Mouse (Mus musculus): ENCODE data around the gene Rftn1. TPM values are rescaled to one million over a fixed set of nuclear protein-coding genes. Genes with fewer than 3 reads are reported as not detected.

Gene Rftn1
- polyA plus RNA-seq, 1 experiment, result 67.4 TPM

DNA sequence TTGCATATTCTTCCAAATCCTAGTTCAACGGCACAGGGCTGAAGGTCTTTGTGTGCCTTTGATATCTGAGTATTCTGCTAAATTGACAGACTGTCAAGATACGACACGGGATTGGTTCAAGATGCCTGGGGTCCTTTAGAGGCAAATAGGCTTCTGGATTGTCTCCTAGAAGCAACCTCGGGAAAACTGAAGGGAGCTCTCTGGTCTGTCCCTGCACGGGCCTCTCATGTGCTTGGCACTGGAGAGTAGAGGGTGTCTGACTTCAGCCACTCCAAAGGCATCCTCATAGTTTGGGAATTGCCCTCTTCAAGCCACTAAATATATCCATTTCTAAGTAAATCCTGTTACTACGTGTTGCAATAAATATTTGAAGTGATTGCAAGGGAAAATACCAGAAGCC, 98.6 kb downstream of the Rftn1 start:
- no peaks in the 10 kb centered on the region; the same call in 1 of the 2 replicates for H3K36me3 ChIP-seq (ENCODE audit: control insufficient read depth, insufficient read depth, low read length)
- DNase-seq (ENCODE audit: low read depth in 1 of 2, low spot score in 2 of 2), result no peak
- WGBS, result 87% methylated on average over 6 of the region's 6 CpGs
- TF ChIP-seq CTCF (IDR thresholded peaks at IDR 0.05; ENCODE audit: extremely low read depth, insufficient read depth, insufficient read length, insufficient replicate concordance) (no peak), POLR2A (IDR thresholded peaks at IDR 0.05; ENCODE audit: low read depth, low read length) (no peak)
- H3K4me1 ChIP-seq (ENCODE audit: control insufficient read depth, insufficient read depth, insufficient read length), result peaks cover 26% of the 10 kb centered on the region
- no peak overlapping the region for H3K27ac ChIP-seq (ENCODE audit: insufficient read depth, low read length)
- no peaks in the 10 kb centered on the region for H3K27me3 ChIP-seq (ENCODE audit: control insufficient read depth, insufficient read depth, low read length)
- H3K4me3 ChIP-seq (ENCODE audit: extremely low read depth, insufficient read depth, insufficient read length), result no peak overlapping the region

DNA sequence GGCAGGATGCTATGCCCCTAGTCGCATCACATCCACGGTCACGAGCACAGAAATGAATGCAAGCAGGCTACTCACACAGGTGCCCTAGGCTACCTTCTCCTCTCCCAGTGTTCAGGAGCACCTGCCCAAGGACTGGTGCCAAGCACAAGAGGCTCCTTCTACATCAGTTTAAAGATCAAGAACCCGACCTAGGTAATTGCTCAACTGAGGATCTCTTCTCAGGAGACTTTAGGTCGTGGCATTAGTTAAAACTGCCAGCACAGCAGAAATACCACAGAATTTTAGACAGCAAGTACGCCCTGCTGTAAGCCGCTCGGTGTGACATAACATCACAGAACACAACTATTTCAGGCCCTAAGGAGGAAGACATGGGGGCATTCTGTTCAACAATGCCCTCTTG, 100.7 kb downstream of the Rftn1 start:
- DNase-seq (ENCODE audit: low read depth in 1 of 2, low spot score in 2 of 2), result no peak
- TF ChIP-seq POLR2A (IDR thresholded peaks at IDR 0.05; ENCODE audit: low read depth, low read length), result no peak
- TF ChIP-seq CTCF (IDR thresholded peaks at IDR 0.05; ENCODE audit: extremely low read depth, insufficient read depth, insufficient read length, insufficient replicate concordance), result no peak
- 87% methylated on average over 8 of the region's 8 CpGs for WGBS
- Histone ChIP-seq H3K4me3 (ENCODE audit: extremely low read depth, insufficient read depth, insufficient read length) (no peak overlapping the region), H3K36me3 (ENCODE audit: control insufficient read depth, insufficient read depth, low read length) (peaks cover 9% of the 10 kb centered on the region), H3K27ac (ENCODE audit: insufficient read depth, low read length) (no peak overlapping the region), H3K27me3 (ENCODE audit: control insufficient read depth, insufficient read depth, low read length) (no peaks in the 10 kb centered on the region), H3K4me1 (ENCODE audit: control insufficient read depth, insufficient read depth, insufficient read length) (peaks cover 18% of the 10 kb centered on the region)

DNA sequence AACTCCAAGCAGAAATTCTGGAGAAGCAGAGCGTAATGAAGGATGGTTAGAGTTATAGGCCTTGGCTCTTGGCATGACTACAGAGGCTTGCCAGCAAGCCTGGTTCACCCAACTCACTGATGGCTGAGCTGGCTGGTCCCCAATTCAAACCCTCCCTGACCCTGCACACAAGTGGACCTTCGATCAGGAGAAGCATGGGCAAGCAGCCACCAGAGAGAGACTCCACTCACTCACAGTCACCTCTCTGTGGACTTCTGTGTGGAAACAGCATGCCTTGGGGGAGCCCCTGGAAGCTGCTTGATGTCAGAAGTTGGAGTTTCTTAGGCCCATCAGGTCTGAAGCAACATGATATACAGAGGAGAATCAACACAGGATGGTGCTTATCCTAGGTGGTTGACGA, 102.4 kb downstream of the Rftn1 start:
- H3K4me1 ChIP-seq (ENCODE audit: control insufficient read depth, insufficient read depth, insufficient read length), result peaks cover 15% of the 10 kb centered on the region
- no peak overlapping the region for H3K27ac ChIP-seq (ENCODE audit: insufficient read depth, low read length)
- no peak for DNase-seq (ENCODE audit: low read depth in 1 of 2, low spot score in 2 of 2)
- H3K36me3 ChIP-seq (ENCODE audit: control insufficient read depth, insufficient read depth, low read length), result peaks cover 9% of the 10 kb centered on the region
- TF ChIP-seq CTCF (IDR thresholded peaks at IDR 0.05; ENCODE audit: extremely low read depth, insufficient read depth, insufficient read length, insufficient replicate concordance) (no peak), POLR2A (IDR thresholded peaks at IDR 0.05; ENCODE audit: low read depth, low read length) (no peak)
- no peak overlapping the region for H3K4me3 ChIP-seq (ENCODE audit: extremely low read depth, insufficient read depth, insufficient read length)
- 92% methylated on average over 3 of the region's 3 CpGs for WGBS
- H3K27me3 ChIP-seq (ENCODE audit: control insufficient read depth, insufficient read depth, low read length), result no peaks in the 10 kb centered on the region

DNA sequence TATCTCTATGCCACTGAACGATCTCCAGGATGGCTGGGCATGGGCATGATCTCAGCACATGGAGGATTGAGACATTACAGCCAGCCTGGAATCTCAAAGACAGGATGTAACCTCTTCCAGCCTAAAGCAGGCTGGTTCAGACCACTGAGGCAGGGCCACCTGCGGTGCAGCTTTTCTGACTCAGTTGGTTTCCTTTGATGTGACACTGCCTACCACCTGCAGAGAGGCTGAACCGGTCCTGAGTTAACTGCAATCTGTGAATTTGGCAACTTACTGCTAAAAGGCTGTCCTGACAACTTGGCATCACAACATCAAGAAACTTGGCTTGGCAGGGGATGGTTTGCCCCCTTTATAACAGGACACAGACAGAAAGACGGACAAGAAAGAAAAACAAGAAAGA, 103.6 kb downstream of the Rftn1 start:
- DNase-seq (ENCODE audit: low read depth in 1 of 2, low spot score in 2 of 2), result no peak
- Histone ChIP-seq H3K4me3 (ENCODE audit: extremely low read depth, insufficient read depth, insufficient read length) (no peak overlapping the region), H3K36me3 (ENCODE audit: control insufficient read depth, insufficient read depth, low read length) (peaks cover 9% of the 10 kb centered on the region), H3K27ac (ENCODE audit: insufficient read depth, low read length) (no peak overlapping the region), H3K27me3 (ENCODE audit: control insufficient read depth, insufficient read depth, low read length) (no peaks in the 10 kb centered on the region), H3K4me1 (ENCODE audit: control insufficient read depth, insufficient read depth, insufficient read length) (peaks cover 12% of the 10 kb centered on the region; the same call in 1 of the 2 replicates)
- WGBS, result 84% methylated on average over 4 of the region's 4 CpGs
- no peak for TF ChIP-seq POLR2A (IDR thresholded peaks at IDR 0.05; ENCODE audit: low read depth, low read length)
- no peak for TF ChIP-seq CTCF (IDR thresholded peaks at IDR 0.05; ENCODE audit: extremely low read depth, insufficient read depth, insufficient read length, insufficient replicate concordance)

DNA sequence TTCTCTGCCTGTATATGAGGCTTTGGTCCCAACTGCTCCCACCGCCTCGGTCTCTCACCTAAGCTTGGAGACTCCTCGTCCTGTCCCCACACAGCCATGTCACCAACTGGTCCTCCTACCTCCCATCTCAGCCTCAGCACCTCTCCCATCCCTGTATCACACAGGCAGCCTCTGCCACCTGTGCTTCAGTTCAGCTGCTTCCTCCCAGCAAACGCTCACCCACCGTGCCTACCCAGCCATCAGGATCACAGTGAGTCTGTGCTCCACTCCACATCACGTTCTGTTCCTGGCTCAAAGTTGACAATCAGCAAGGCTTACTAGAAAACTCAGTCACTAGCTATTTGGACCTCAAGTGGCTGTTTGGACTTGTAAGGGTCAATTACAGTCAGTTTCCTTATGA, 105.8 kb downstream of the Rftn1 start:
- Histone ChIP-seq H3K36me3 (ENCODE audit: control insufficient read depth, insufficient read depth, low read length) (peaks cover 11% of the 10 kb centered on the region), H3K27ac (ENCODE audit: insufficient read depth, low read length) (peak overlapping the region; percentile 7; the same call in 1 of the 2 replicates), H3K4me1 (ENCODE audit: control insufficient read depth, insufficient read depth, insufficient read length) (peaks cover 17% of the 10 kb centered on the region), H3K27me3 (ENCODE audit: control insufficient read depth, insufficient read depth, low read length) (no peaks in the 10 kb centered on the region), H3K4me3 (ENCODE audit: extremely low read depth, insufficient read depth, insufficient read length) (no peak overlapping the region)
- WGBS, result 82% methylated on average over 6 of the region's 6 CpGs
- DNase-seq (ENCODE audit: low read depth in 1 of 2, low spot score in 2 of 2), result no peak
- TF ChIP-seq POLR2A (IDR thresholded peaks at IDR 0.05; ENCODE audit: low read depth, low read length) (no peak), CTCF (IDR thresholded peaks at IDR 0.05; ENCODE audit: extremely low read depth, insufficient read depth, insufficient read length, insufficient replicate concordance) (no peak)

DNA sequence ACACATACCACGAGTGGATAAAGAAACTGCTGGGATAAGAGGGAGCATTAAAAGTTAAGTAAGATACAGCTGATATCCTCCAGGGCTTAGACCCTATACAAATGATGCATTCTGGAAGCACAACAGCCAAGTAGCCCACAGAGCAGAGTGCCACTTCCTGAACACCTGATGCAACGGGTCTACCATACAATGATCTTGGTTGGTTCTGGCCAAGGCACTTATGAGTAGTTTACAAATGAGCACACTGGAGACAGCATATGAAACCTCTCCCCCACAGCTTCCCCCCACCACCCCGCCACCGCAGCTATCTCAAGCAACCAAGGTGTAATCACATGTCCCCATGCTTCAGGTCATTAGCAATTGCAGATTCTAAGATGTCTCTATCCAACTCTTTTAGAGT, 106.5 kb downstream of the Rftn1 start:
- peaks cover 11% of the 10 kb centered on the region for H3K36me3 ChIP-seq (ENCODE audit: control insufficient read depth, insufficient read depth, low read length)
- H3K27ac ChIP-seq (ENCODE audit: insufficient read depth, low read length), result no peak overlapping the region; the same call in 1 of the 2 replicates
- 48% methylated on average over 4 of the region's 4 CpGs for WGBS
- DNase-seq (ENCODE audit: low read depth in 1 of 2, low spot score in 2 of 2), result no peak
- no peak overlapping the region for H3K4me3 ChIP-seq (ENCODE audit: extremely low read depth, insufficient read depth, insufficient read length)
- TF ChIP-seq CTCF (IDR thresholded peaks at IDR 0.05; ENCODE audit: extremely low read depth, insufficient read depth, insufficient read length, insufficient replicate concordance) (no peak), POLR2A (IDR thresholded peaks at IDR 0.05; ENCODE audit: low read depth, low read length) (no peak)
- H3K27me3 ChIP-seq (ENCODE audit: control insufficient read depth, insufficient read depth, low read length), result no peaks in the 10 kb centered on the region
- H3K4me1 ChIP-seq (ENCODE audit: control insufficient read depth, insufficient read depth, insufficient read length), result peaks cover 22% of the 10 kb centered on the region

DNA sequence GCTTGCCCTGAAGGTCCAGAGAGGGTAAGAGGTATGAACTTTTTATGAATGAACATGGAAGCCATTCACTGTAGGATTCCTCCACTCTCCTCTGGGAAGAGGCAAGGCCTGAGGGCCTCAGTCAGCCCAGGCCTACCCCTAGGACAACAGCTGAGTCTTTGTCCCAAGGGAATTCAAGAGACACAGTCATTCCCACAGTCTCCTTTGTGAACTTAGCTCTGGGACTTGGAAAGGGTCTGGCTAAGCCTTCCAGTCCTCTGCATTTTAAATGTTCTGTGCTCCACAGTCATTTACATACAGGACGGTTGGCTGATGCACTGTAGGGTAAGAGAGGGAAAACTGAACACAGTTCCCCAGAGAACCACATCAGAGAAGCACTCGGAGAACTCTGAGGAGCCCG, 107.5 kb downstream of the Rftn1 start:
- Histone ChIP-seq H3K4me1 (ENCODE audit: control insufficient read depth, insufficient read depth, insufficient read length) (peaks cover 24% of the 10 kb centered on the region), H3K27ac (ENCODE audit: insufficient read depth, low read length) (no peak overlapping the region), H3K4me3 (ENCODE audit: extremely low read depth, insufficient read depth, insufficient read length) (no peak overlapping the region), H3K36me3 (ENCODE audit: control insufficient read depth, insufficient read depth, low read length) (peaks cover 11% of the 10 kb centered on the region), H3K27me3 (ENCODE audit: control insufficient read depth, insufficient read depth, low read length) (no peaks in the 10 kb centered on the region)
- DNase-seq (ENCODE audit: low read depth in 1 of 2, low spot score in 2 of 2), result no peak
- 78% methylated on average over 3 of the region's 3 CpGs for WGBS
- no peak for TF ChIP-seq POLR2A (IDR thresholded peaks at IDR 0.05; ENCODE audit: low read depth, low read length)
- no peak for TF ChIP-seq CTCF (IDR thresholded peaks at IDR 0.05; ENCODE audit: extremely low read depth, insufficient read depth, insufficient read length, insufficient replicate concordance)

All from spleen, adult 2 months (tissue).